Mouse (Mus musculus): ENCODE measurements at regions not wholly inside any gene's neighbourhood (a gene's known extent, or its start where the extent isn't known, plus 50 kb on each side); places are given as distances from the start of the nearest gene placed in this dataset.

- no peak for DNase-seq
Measured at GRCm38 (mm10) chr10:97778531-97778930, 52.0 kb upstream of the C030005K15Rik start.

DNA sequence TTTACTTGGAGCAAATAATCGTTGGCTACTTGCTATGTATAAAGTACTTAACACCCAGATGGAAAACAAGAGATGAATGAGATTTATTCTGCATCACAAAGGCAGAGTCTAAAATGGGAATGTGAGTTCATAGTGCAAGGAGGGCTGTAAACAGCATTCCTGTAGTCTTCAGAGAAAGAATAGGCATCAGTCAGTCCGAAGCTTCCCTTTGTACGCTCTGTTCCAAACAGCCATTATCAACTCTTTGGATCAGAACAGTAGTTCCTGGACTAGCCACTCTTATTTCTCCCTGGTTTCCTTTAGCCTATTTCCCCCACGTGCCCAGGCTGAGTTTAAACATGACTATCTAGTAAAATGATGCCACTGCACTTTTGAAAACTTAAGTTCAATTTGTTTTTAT, 52.8 kb upstream of the C030005K15Rik start:
- DNase-seq: no peak

DNA sequence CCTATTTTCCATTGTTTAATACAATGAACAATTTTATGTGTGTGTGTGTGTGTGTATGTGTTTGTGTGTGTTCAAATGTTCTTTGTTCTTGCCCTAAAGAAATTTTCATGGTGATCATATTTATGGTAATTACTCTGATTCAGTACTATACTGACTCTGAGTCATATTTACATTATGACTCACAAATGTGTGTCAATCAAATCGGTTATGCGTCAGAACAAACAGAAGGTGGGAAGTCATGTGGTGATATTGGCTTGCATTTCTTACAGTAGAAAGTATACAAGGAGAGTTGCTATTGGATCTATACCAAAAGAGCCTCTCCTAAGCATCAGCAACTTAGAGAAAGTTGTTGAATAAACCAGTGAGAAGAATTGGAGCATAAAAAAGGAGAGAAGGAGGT, 67.2 kb upstream of the C030005K15Rik start:
- DNase-seq: no peak

GRCm38 (mm10) chr10:97801448-97802265, 75.1 kb upstream of the C030005K15Rik start:
- DNase-seq: no peak

GRCm38 (mm10) chr10:97807947-97808346, 81.4 kb upstream of the C030005K15Rik start:
- DNase-seq: no peak

- no peak for DNase-seq
Measured at GRCm38 (mm10) chr10:97842574-97842973, 116.0 kb upstream of the C030005K15Rik start.

DNA sequence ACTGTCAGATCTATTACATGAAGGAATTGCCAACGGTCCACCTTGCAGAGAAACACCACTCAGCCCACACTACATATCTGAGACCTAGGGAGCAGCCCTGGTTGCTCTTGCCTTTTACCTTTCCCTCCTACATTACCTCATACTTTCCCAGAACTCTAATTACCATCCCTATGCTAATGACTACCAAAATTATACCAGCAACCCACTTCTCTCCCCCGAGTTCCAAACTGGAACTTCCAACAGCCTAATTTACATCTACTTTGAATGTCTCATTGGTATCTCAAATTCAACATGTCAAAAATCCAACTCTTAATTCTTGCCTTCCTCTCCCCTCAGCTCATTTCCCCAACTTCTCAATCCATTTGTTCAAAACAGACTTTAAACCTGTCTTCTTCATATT, 124.9 kb upstream of the C030005K15Rik start:
- DNase-seq: no peak

DNA sequence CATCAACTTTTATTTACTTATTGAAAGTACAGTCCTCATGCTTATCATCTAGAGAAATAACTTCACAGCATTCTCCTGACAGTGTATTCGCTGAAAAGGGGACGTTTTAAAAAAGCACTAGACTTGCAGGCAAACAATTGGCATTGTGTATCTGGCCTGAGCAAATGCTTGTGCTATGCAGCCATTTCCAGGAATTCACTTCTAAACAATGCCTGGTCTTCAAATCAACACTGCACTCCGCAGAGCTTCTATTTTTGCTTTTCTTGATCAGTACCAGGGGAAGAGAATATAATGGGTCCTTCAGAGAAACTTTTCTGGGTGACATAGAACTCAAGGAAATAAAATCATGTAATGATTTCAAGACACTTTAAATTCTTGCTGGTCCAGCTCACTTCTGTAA, 150.5 kb upstream of the C030005K15Rik start:
- no peak for DNase-seq

DNA sequence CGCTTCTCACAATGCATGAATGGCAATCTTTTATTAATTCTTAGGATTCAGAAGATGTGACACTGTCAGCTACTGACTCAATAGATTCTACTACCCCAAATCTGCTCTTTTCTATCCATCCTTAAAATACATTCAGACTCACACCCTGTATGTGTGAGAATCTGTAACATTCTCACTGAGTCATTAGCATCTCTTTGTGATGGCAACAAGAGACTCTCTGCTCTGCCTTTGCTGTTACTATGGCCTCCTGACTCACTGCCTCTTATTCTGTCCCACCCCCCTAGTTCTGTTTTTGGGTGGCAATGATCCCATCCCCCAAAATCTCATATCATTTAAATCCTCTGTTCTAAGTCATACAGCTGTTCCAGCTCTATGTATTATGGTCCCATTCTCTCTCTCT, 159.5 kb upstream of the C030005K15Rik start:
- DNase-seq: no peak

DNA sequence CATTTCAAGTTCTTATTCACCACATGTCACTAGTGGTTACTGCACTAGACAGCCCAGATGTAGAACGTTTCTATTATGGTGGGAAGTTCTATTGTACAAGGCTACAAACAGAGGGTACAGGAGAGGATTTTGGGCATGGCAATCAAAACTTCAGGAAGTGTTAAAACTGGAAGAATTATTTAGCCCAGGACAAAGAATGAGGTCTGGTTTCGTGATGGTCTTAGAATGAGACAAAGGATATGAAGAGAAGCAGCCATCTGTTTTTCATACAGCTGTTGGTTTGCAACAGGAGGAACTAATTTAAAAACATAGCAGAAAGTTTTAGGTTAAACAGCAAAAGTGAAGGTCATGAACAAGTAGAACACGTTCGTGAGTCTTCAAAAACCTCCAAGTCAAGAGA, 179.2 kb upstream of the C030005K15Rik start:
- DNase-seq: no peak

DNA sequence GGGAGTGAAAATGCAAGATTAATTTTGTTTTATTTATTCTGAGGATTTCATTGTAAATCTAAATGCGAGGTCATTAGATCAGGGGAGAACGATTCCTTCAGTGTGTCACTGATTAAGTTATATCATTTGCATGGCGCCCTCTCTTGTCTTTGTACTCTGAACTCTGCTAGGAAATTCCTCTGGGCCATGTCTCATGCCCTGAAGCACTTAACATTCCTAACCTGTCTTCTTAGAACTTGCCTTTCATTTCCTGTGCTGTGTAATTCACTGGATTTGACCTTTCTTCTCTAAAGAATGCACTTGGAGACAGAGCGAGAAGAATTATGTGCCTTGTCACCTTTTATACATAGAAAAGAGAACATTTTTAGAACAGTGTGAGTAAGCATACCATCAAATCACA, 199.0 kb upstream of the C030005K15Rik start:
- DNase-seq: no peak

DNA sequence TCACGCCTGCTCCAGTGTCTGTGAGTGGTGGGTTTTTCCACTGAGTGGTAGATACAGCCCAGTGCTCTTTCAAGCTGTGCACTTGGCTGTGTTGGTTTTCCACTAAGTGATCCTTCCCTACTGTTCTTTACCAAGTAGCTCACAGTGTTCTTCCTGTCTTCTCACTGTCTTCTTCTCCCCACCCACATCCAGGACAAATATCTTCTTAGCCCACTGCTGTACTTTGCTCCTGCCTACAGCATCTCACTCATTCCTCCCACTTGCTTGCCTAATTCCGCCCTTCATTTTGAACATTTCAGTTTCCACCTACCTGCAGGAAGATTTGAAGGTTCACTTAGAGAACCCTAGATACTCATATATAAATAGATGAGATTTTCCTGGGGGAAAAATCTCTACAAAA, 213.8 kb upstream of the C030005K15Rik start:
- no peak for DNase-seq

DNA sequence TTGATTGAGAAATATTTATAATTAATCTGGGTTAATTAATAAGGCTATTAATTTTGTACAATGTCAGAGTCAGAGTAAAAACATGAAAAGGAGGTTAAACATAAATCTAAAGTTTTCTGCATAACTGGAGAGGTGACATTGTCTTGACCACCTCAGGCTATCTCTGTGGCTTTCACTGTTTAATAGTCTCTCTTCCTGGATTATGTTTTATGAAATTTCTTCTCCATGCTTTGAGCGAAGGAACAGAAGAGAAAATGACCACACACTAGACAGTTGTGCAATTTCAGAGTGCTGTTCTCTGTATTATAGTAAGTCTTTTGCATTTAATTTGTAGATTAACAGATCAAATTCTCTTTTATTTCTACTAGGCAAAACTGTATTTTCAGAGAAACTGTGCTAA, 239.3 kb upstream of the C030005K15Rik start:
- DNase-seq: no peak

DNA sequence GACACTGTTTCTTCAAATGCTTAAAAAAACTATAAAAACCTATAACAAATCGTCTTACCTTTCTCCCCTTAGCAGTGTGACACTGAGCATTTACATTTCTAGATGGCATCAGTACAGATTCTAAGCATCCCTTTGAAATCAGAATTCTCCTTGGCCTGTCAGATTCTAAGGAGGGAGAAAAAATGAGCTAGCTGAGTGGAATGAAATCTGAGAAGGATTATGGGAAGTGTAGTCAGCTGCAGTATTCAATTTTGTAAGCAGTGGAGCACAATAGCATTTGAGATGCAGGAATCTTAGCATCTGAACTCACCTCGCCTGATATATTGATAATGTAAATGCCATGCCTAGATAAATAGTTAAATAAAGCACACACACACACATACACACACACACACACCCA, 240.4 kb upstream of the C030005K15Rik start:
- DNase-seq: no peak

GRCm38 (mm10) chr10:98007037-98007436, 280.5 kb upstream of the C030005K15Rik start:
- DNase-seq: no peak

GRCm38 (mm10) chr10:98008355-98008754, 281.8 kb upstream of the C030005K15Rik start:
- no peak for DNase-seq

- no peak for DNase-seq
Measured at GRCm38 (mm10) chr10:98012916-98013315, 286.4 kb upstream of the C030005K15Rik start.

DNA sequence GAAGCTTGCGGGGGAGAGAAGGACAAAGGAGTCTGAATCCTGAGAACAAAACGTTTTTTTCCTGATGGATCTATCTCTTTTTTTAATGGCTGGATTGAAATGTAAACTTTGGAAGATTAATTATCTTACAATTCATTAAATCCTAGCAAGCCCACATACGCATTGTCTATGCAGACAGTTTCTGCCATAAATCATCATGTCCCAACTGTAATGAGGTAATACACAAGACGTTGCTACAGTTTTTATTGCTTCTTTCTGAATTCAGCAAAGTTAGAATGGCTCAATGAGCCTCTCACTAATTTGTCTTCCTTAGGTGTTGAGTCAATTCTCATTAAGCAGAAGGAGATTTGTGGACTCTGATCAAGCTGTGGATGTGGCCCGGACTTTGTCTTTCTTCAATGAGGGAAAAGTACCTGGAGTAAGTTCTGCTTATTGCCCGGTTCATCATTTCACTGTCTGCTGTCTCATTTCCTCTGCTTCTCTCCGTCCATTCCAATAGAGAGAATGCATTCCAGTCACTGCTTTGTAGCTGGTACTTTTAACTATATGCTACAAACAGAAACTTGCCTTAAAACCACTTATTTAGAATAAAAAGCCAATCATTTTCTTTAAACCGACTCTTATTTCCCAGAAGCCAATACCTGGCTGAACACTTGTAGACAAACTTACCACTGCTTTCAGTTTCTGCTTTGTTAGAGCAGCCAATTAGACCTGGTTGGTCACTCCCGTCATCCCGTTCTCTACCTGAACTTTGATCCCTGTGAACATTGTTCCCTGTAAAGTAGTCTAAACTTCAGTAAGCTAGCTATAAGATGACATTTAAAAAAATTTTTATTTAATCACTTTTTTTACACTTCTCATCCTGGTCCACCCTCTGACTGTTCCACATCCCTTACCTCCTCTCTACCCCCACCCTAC, 288.7 kb upstream of the C030005K15Rik start:
- no peak for DNase-seq

DNA sequence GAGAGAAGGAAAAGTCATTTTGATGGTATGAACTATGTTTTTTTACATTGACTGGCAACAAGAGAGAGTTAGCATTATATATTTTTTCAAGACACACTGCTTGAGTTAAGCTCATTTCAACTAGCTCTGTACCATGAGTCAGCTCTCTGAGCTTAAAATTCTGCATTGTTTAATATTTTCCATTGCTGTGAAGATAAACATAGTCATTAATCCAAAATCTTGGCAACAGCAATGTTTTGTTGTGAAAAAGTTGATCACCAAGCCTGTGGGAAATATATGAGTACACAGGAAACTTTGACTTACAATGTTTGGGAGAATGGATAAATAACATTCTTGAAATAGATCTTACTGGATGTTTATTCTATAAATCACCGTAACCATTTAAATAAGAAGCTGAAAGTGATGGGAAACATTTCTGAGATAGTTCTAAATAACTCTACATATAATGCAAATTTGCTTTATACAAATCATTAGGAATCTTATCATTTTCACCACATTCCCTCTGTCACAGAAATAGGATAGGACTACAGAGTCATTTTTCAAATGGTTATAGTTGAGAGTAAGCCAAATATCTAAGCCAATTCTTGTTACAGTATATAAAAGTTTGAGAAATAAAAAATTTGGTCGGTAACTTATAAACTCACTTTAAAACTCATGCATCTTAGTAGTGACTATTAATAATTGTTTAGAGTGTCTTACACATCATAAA, 290.2 kb upstream of the C030005K15Rik start:
- no peak for DNase-seq

DNA sequence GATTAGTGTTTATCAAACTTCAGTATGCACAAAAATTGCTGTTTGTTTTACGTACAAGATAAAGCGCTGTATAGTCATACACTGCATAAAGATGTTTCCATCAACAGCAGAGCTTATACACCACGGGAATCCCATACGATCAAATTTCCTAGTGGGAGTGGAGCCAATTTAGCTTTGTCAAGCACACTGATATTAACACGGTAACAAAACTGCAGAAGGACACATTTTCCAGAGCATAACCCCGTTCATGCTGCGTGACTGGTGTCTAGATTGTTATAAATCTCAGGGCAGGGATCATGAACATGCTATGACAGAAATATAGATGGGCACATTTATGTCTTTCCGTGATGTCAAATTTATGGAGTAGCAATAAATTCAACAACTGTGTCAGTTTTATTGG, 302.6 kb upstream of the C030005K15Rik start:
- DNase-seq: no peak

DNA sequence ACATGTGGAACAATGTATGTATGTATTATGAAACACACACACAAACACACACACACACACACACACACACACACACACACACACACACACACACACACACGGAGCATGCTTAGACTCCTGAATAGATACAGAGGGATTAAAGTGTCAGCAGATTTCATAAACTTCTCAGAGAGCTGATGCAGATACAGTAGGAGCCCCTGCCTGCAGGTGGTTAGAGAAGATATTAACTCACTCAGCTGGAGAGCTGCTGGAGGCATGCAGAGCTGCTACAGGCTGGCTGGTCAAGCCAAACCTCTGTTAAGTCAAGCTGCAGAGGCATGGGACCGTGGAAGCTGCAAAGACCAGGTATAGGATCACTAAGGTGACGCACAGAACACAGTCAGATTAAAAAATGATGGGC, 303.1 kb upstream of the C030005K15Rik start:
- DNase-seq: no peak

DNA sequence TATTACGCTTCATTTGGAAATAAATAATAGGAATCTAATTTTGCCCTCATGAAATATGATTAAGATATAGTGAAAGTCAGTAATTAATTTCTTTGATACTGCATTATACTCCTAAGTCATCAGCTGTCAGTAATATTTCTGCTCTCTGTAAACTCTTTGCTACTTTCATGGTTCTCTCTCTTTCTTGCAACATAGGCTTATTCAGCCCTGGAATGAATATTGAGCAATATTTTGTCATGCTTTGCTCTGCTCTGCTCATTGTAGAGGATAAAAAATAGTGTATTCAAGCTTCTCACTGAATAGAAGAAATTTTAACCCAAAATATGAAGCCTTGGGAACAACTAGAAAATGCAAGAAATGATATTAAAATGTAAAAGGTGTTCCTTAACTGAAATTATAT, 306.1 kb upstream of the C030005K15Rik start:
- DNase-seq: no peak

DNA sequence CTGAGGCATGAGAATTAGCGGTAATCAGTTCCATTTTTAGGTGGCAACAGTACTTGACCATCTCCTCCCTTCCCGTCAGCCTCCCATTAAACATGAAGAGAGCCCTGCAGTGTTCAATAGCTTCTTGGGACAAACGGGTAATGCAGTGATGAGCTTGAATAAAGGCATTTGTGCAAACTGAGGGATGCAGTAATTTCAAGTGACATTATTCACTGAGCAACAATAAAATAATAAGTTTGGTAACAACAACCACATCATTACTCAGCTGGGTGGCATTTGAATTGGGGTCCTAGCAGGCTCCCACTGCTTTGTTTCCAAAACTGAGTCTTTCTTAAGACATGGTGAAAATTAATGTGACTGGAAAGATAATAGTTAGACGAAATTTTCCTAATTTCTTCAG, 315.2 kb upstream of the C030005K15Rik start:
- no peak for DNase-seq
